Mouse (Mus musculus) hindbrain, embryonic 12.5 days (tissue): Measurements from ENCODE around the gene Bet1. TPM values are rescaled to one million over a fixed set of nuclear protein-coding genes. Genes with fewer than 3 reads are reported as not detected.

Source experiments
- ATAC-seq: fragments of 200-750 bp; cut with Nextera tagmentation; 2 replicates; pipeline ENCODE4 v1.8.0; 2017; ENCODE audit warnings: moderate TSS enrichment; ENCODE audit not compliant: low FRiP score
- H3K27ac ChIP-seq: fragments of 300-500 bp; sonication (generic); 2 replicates; pipeline ENCODE4 v1.5.1; 2016; ENCODE audit warnings: mild to moderate bottlenecking
- H3K27me3 ChIP-seq: fragments of 300-500 bp; sonication (generic); 2 replicates; pipeline ENCODE4 v1.6.1; 2016; ENCODE audit warnings: mild to moderate bottlenecking
- H3K36me3 ChIP-seq: fragments of 300-500 bp; sonication (generic); 2 replicates; pipeline ENCODE4 v1.6.1; 2016; ENCODE audit warnings: mild to moderate bottlenecking
- H3K4me1 ChIP-seq: fragments of 300-500 bp; sonication (generic); 2 replicates; pipeline ENCODE4 v1.6.1; 2016
- H3K4me2 ChIP-seq: fragments of 300-500 bp; sonication (generic); replicated peaks from 2 replicates; pipeline ENCODE4 v1.6.1; 2016; ENCODE audit warnings: mild to moderate bottlenecking
- H3K4me3 ChIP-seq: fragments of 300-500 bp; sonication (generic); 2 replicates; pipeline ENCODE4 v1.5.1; 2016; ENCODE audit warnings: mild to moderate bottlenecking
- H3K9ac ChIP-seq: fragments of 300-500 bp; sonication (generic); 2 replicates; pipeline ENCODE4 v1.6.1; 2016; ENCODE audit warnings: mild to moderate bottlenecking, moderate library complexity
- H3K9me3 ChIP-seq: fragments of 300-500 bp; sonication (generic); replicated peaks from 2 replicates; pipeline ENCODE4 v1.6.1; 2016; ENCODE audit warnings: mild to moderate bottlenecking
- WGBS: fragments of 180-500 bp; shearing (Covaris S2); methylation state at CpG from one replicate; pipeline ENCODE4 v1.1.7; 2016; 5-methylcytosine and 5-hydroxymethylcytosine counted together
- polyA plus RNA-seq: library from polyadenylated mRNA; unstranded; fragments of >200 nt; fragmentation: Nextera tagmentation; extraction: Ambion mirVana; gene quantifications from 2 replicates; pipeline ENCODE4 v1.2.1, GENCODE M21; 2016

Gene Bet1
- polyA plus RNA-seq: 56.0 and 61.0 TPM in 2 replicates

GRCm38 (mm10) chr6:4086663-4087454 is at the start of gene Bet1:
TSS of gene Bet1 (minus strand) at chr6:4086972.
- ATAC-seq: peak; percentile 100
- H3K4me1 ChIP-seq: peaks cover 2% of the 10 kb centered on the region; the same call in 1 of the 2 replicates
- H3K4me3 ChIP-seq: peak within 1 kb of the TSS; percentile 78
- H3K9me3 ChIP-seq: no peaks in the 10 kb centered on the region
- WGBS: 1% methylated on average over 24 of the region's 24 CpGs
- H3K36me3 ChIP-seq: no peaks in the 10 kb centered on the region
- peak within 1 kb of the TSS; percentile 65 for H3K9ac ChIP-seq
- H3K27ac ChIP-seq: no peak within 1 kb of the TSS
- H3K4me2 ChIP-seq: peak within 1 kb of the TSS; percentile 62
- no peaks in the 10 kb centered on the region for H3K27me3 ChIP-seq

- H3K27ac ChIP-seq: no peak overlapping the region
- ATAC-seq: no peak
- no peak overlapping the region for H3K9ac ChIP-seq
- no peaks in the 10 kb centered on the region for H3K9me3 ChIP-seq
- no peaks in the 10 kb centered on the region for H3K27me3 ChIP-seq
- no peaks in the 10 kb centered on the region for H3K36me3 ChIP-seq
- WGBS: 74% methylated on average over 7 of the region's 7 CpGs
- no peak overlapping the region for H3K4me2 ChIP-seq
- H3K4me3 ChIP-seq: no peak overlapping the region
- no peaks in the 10 kb centered on the region for H3K4me1 ChIP-seq
Measured at GRCm38 (mm10) chr6:4132239-4132638, 45.5 kb upstream of the Bet1 start.

- Histone ChIP-seq H3K4me3 (no peak overlapping the region), H3K4me1 (no peaks in the 10 kb centered on the region), H3K27me3 (no peaks in the 10 kb centered on the region), H3K4me2 (no peak overlapping the region), H3K36me3 (no peaks in the 10 kb centered on the region), H3K9me3 (no peaks in the 10 kb centered on the region), H3K27ac (no peak overlapping the region), H3K9ac (no peak overlapping the region)
- 56% methylated on average over 2 of the region's 2 CpGs for WGBS
- ATAC-seq: no peak
Measured at GRCm38 (mm10) chr6:4131149-4131548, 44.4 kb upstream of the Bet1 start.

GRCm38 (mm10) chr6:4118611-4119010 is 31.8 kb upstream of the Bet1 start:
- H3K4me2 ChIP-seq: no peak overlapping the region
- no peaks in the 10 kb centered on the region for H3K27me3 ChIP-seq
- no peak for ATAC-seq
- H3K36me3 ChIP-seq: no peaks in the 10 kb centered on the region
- no peaks in the 10 kb centered on the region for H3K4me1 ChIP-seq
- no peak overlapping the region for H3K4me3 ChIP-seq
- no peaks in the 10 kb centered on the region for H3K9me3 ChIP-seq
- WGBS: 85% methylated on average over 1 of the region's 1 CpGs
- H3K9ac ChIP-seq: no peak overlapping the region
- no peak overlapping the region for H3K27ac ChIP-seq

- no peak for ATAC-seq
- H3K4me2 ChIP-seq: no peak overlapping the region
- no peaks in the 10 kb centered on the region for H3K9me3 ChIP-seq
- 88% methylated on average over 2 of the region's 2 CpGs for WGBS
- no peak overlapping the region for H3K9ac ChIP-seq
- no peaks in the 10 kb centered on the region for H3K27me3 ChIP-seq
- no peaks in the 10 kb centered on the region for H3K36me3 ChIP-seq
- peaks cover 2% of the 10 kb centered on the region; the same call in 1 of the 2 replicates for H3K4me1 ChIP-seq
- no peak overlapping the region for H3K27ac ChIP-seq
- no peak overlapping the region for H3K4me3 ChIP-seq
Measured at GRCm38 (mm10) chr6:4090423-4090822, 3.7 kb upstream of the Bet1 start.

- no peaks in the 10 kb centered on the region for H3K27me3 ChIP-seq
- H3K27ac ChIP-seq: no peak overlapping the region
- no peak overlapping the region for H3K9ac ChIP-seq
- 91% methylated on average over 6 of the region's 6 CpGs for WGBS
- H3K4me1 ChIP-seq: no peaks in the 10 kb centered on the region
- H3K36me3 ChIP-seq: no peaks in the 10 kb centered on the region
- H3K9me3 ChIP-seq: no peaks in the 10 kb centered on the region
- H3K4me3 ChIP-seq: no peak overlapping the region
- ATAC-seq: no peak
- H3K4me2 ChIP-seq: no peak overlapping the region
Measured at GRCm38 (mm10) chr6:4072281-4072680, 14.5 kb downstream of the Bet1 start.

- Histone ChIP-seq H3K27me3 (no peaks in the 10 kb centered on the region), H3K4me3 (no peak overlapping the region), H3K9me3 (no peaks in the 10 kb centered on the region), H3K9ac (no peak overlapping the region), H3K4me2 (no peak overlapping the region), H3K4me1 (no peaks in the 10 kb centered on the region), H3K36me3 (no peaks in the 10 kb centered on the region), H3K27ac (no peak overlapping the region)
- ATAC-seq: no peak
Measured at GRCm38 (mm10) chr6:4069714-4070113, 17.1 kb downstream of the Bet1 start.

- 86% methylated on average over 4 of the region's 4 CpGs for WGBS
- no peaks in the 10 kb centered on the region for H3K36me3 ChIP-seq
- no peak overlapping the region for H3K27ac ChIP-seq
- H3K27me3 ChIP-seq: no peaks in the 10 kb centered on the region
- ATAC-seq: no peak
- no peaks in the 10 kb centered on the region for H3K4me1 ChIP-seq
- no peak overlapping the region for H3K9ac ChIP-seq
- no peak overlapping the region for H3K4me2 ChIP-seq
- H3K9me3 ChIP-seq: no peaks in the 10 kb centered on the region
- no peak overlapping the region for H3K4me3 ChIP-seq
Measured at GRCm38 (mm10) chr6:4054387-4054786, 32.4 kb downstream of the Bet1 start.

- H3K4me1 ChIP-seq: no peaks in the 10 kb centered on the region
- no peaks in the 10 kb centered on the region for H3K27me3 ChIP-seq
- no peak overlapping the region for H3K9ac ChIP-seq
- no peak for ATAC-seq
- no peaks in the 10 kb centered on the region for H3K36me3 ChIP-seq
- WGBS: 58% methylated on average over 1 of the region's 1 CpGs
- H3K4me2 ChIP-seq: no peak overlapping the region
- H3K9me3 ChIP-seq: no peaks in the 10 kb centered on the region
- no peak overlapping the region for H3K4me3 ChIP-seq
- no peak overlapping the region for H3K27ac ChIP-seq
Measured at GRCm38 (mm10) chr6:4052843-4053242, 33.9 kb downstream of the Bet1 start.

- WGBS: 100% methylated on average over 1 of the region's 1 CpGs
- H3K4me3 ChIP-seq: no peak overlapping the region
- no peak overlapping the region for H3K9ac ChIP-seq
- H3K27me3 ChIP-seq: no peaks in the 10 kb centered on the region
- H3K36me3 ChIP-seq: no peaks in the 10 kb centered on the region
- ATAC-seq: no peak
- H3K4me2 ChIP-seq: no peak overlapping the region
- no peaks in the 10 kb centered on the region for H3K9me3 ChIP-seq
- no peak overlapping the region for H3K27ac ChIP-seq
- H3K4me1 ChIP-seq: no peaks in the 10 kb centered on the region
Measured at GRCm38 (mm10) chr6:4047200-4047599, 39.6 kb downstream of the Bet1 start.

- no peak overlapping the region for H3K4me3 ChIP-seq
- H3K9ac ChIP-seq: no peak overlapping the region
- no peaks in the 10 kb centered on the region for H3K4me1 ChIP-seq
- ATAC-seq: no peak
- H3K4me2 ChIP-seq: no peak overlapping the region
- no peak overlapping the region for H3K27ac ChIP-seq
- H3K36me3 ChIP-seq: no peaks in the 10 kb centered on the region
- no peaks in the 10 kb centered on the region for H3K27me3 ChIP-seq
- WGBS: 87% methylated on average over 1 of the region's 1 CpGs
- H3K9me3 ChIP-seq: no peaks in the 10 kb centered on the region
Measured at GRCm38 (mm10) chr6:4041821-4042220, 45.0 kb downstream of the Bet1 start.

- no peak overlapping the region for H3K4me2 ChIP-seq
- no peaks in the 10 kb centered on the region for H3K9me3 ChIP-seq
- H3K27me3 ChIP-seq: no peaks in the 10 kb centered on the region
- 83% methylated on average over 3 of the region's 3 CpGs for whole genome bisulfite sequencing
- no peaks in the 10 kb centered on the region for H3K4me1 ChIP-seq
- H3K27ac ChIP-seq: no peak overlapping the region
- no peaks in the 10 kb centered on the region for H3K36me3 ChIP-seq
- no peak overlapping the region for H3K4me3 ChIP-seq
- ATAC-seq: no peak
- no peak overlapping the region for H3K9ac ChIP-seq
Measured at GRCm38 (mm10) chr6:4030956-4031355, 55.8 kb downstream of the Bet1 start.
